Mouse (Mus musculus) spleen, adult 2 months (tissue): Measurements from ENCODE around the gene Dph2.

Experiments used
- CTCF ChIP-seq: fragments of 200-500 bp; IDR thresholded peaks from 2 replicates; pipeline ENCODE4 v1.5.1; 2011; ENCODE audit warnings: mild to moderate bottlenecking, inconsistent platforms; ENCODE audit not compliant: insufficient read depth, insufficient read length, insufficient replicate concordance; ENCODE audit errors: extremely low read depth
- POLR2A ChIP-seq: fragments of 200-500 bp; IDR thresholded peaks from 2 replicates; pipeline ENCODE4 v1.6.1; 2011; ENCODE audit warnings: low read depth, low read length, inconsistent platforms

DNA sequence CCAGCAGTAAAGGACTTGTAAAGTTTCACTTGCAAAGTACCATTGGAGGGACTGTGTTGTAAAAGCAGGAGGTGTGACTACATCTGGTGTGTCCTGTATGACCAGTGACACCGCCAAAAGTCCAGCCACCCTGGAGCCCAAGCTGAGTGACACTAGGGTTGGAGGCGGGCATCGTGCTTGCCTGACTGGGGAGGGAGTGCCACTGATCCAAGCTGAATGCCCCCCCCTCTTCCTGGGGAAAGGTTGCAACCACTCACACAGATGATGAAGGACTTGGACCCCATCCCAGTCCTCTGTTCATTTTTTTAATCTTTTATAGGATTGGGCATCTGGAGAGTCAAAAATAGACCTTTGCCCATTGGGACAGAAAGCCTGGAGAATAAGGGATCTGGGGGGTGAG, 50.3 kb downstream of the Dph2 start:
- no peak for TF ChIP-seq CTCF
- no peak for TF ChIP-seq POLR2A
